Mouse (Mus musculus): ENCODE results near the gene Cacna1c. TPM values are rescaled to one million over a fixed set of nuclear protein-coding genes. Genes with fewer than 3 reads are reported as not detected.

The Cacna1c gene
- polyA plus RNA-seq, 1 experiment, result not detected

GRCm38 (mm10) chr6:119174307-119175074, 21.7 kb downstream of the Cacna1c start:
- H3K79me2 ChIP-seq (ENCODE audit: control insufficient read depth, insufficient read depth), result no peaks in the 10 kb centered on the region
- H3K4me2 ChIP-seq (ENCODE audit: low read depth), result peak overlapping the region; percentile 65
- H3K36me3 ChIP-seq (ENCODE audit: control insufficient read depth, insufficient read depth), result no peaks in the 10 kb centered on the region
- peak overlapping the region; percentile 37 for H3K4me3 ChIP-seq
- H3K27me3 ChIP-seq (ENCODE audit: control insufficient read depth, insufficient read depth, insufficient read length), result no peaks in the 10 kb centered on the region
- no peak for TF ChIP-seq POLR2AphosphoS2 (IDR thresholded peaks at IDR 0.05; ENCODE audit: insufficient read length, low read depth)
- TF ChIP-seq MYOG (IDR thresholded peaks at IDR 0.05; ENCODE audit: control insufficient read depth in 1 of 3, insufficient read depth in 1 of 3, insufficient read length in 2 of 3, low read depth in 2 of 3), result no peak
- TF ChIP-seq POLR2A (IDR thresholded peaks at IDR 0.05; ENCODE audit: insufficient read length, low read depth), result no peak
- TF ChIP-seq MAX (IDR thresholded peaks at IDR 0.05; ENCODE audit: low read depth), result no peak
- no peak for TF ChIP-seq TCF3 (IDR thresholded peaks at IDR 0.05; ENCODE audit: insufficient read length, low read depth)
- TF ChIP-seq TCF12 (IDR thresholded peaks at IDR 0.05; ENCODE audit: insufficient read depth, poor library complexity, severe bottlenecking), result no peak
- TF ChIP-seq CEBPB (IDR thresholded peaks at IDR 0.05; ENCODE audit: insufficient read depth, poor library complexity, severe bottlenecking), result no peak
- TF ChIP-seq REST (IDR thresholded peaks at IDR 0.05; ENCODE audit: insufficient read depth, insufficient read length), result no peak
- TF ChIP-seq USF1 (IDR thresholded peaks at IDR 0.05; ENCODE audit: low read depth), result no peak
- TF ChIP-seq MYOD1 (IDR thresholded peaks at IDR 0.05; ENCODE audit: control insufficient read depth in 1 of 3, insufficient read length in 2 of 3, low read depth in 2 of 3), result no peak
- no peak for TF ChIP-seq E2F4 (IDR thresholded peaks at IDR 0.05; ENCODE audit: insufficient read depth)
- TF ChIP-seq SRF (IDR thresholded peaks at IDR 0.05; ENCODE audit: control insufficient read depth, insufficient read length, low read depth), result no peak
- H3ac ChIP-seq (ENCODE audit: control insufficient read depth, insufficient read length), result peak overlapping the region; percentile 21

GRCm38 (mm10) chr6:119165677-119166076, 30.5 kb downstream of the Cacna1c start:
- H3K4me2 ChIP-seq (ENCODE audit: low read depth), result no peak overlapping the region
- H3ac ChIP-seq (ENCODE audit: control insufficient read depth, insufficient read length), result no peak overlapping the region
- TF ChIP-seq SRF (IDR thresholded peaks at IDR 0.05; ENCODE audit: control insufficient read depth, insufficient read length, low read depth), result no peak
- no peak for TF ChIP-seq E2F4 (IDR thresholded peaks at IDR 0.05; ENCODE audit: insufficient read depth)
- no peak for TF ChIP-seq TCF3 (IDR thresholded peaks at IDR 0.05; ENCODE audit: insufficient read length, low read depth)
- no peak for TF ChIP-seq MYOD1 (IDR thresholded peaks at IDR 0.05; ENCODE audit: control insufficient read depth in 1 of 3, insufficient read length in 2 of 3, low read depth in 2 of 3)
- no peak for TF ChIP-seq USF1 (IDR thresholded peaks at IDR 0.05; ENCODE audit: low read depth)
- no peak for TF ChIP-seq POLR2A (IDR thresholded peaks at IDR 0.05; ENCODE audit: insufficient read length, low read depth)
- no peak for TF ChIP-seq TCF12 (IDR thresholded peaks at IDR 0.05; ENCODE audit: insufficient read depth, poor library complexity, severe bottlenecking)
- TF ChIP-seq REST (IDR thresholded peaks at IDR 0.05; ENCODE audit: insufficient read depth, insufficient read length), result no peak
- TF ChIP-seq CEBPB (IDR thresholded peaks at IDR 0.05; ENCODE audit: insufficient read depth, poor library complexity, severe bottlenecking), result no peak
- no peak overlapping the region for H3K4me3 ChIP-seq
- H3K27me3 ChIP-seq (ENCODE audit: control insufficient read depth, insufficient read depth, insufficient read length), result no peaks in the 10 kb centered on the region
- H3K79me2 ChIP-seq (ENCODE audit: control insufficient read depth, insufficient read depth), result no peaks in the 10 kb centered on the region
- no peaks in the 10 kb centered on the region for H3K36me3 ChIP-seq (ENCODE audit: control insufficient read depth, insufficient read depth)

DNA sequence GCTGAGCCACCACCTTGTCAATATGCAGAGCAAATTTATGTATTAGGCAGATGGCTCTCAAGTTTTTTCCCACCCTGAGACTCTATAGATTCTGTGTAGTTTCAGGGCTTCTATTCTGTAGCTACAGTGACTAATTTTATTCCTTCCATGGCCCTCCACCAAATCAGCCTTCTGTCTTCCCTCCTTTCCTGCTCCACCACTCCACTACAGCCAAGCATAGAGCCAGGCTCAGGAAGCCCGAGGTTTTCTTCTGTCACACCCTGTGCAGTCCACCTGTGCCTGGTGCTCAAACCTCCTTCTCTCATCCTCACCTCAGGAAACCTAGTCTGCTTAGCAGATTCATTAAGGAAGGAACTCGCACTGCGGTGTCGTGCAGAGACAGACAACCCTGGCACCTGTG, 51.1 kb downstream of the Cacna1c start:
- no peaks in the 10 kb centered on the region for H3K79me2 ChIP-seq (ENCODE audit: control insufficient read depth, insufficient read depth)
- no peak for TF ChIP-seq CEBPB (IDR thresholded peaks at IDR 0.05; ENCODE audit: insufficient read depth, poor library complexity, severe bottlenecking)
- no peak for TF ChIP-seq E2F4 (IDR thresholded peaks at IDR 0.05; ENCODE audit: insufficient read depth)
- no peak for TF ChIP-seq MYOG (IDR thresholded peaks at IDR 0.05; ENCODE audit: control insufficient read depth in 1 of 3, insufficient read depth in 1 of 3, insufficient read length in 2 of 3, low read depth in 2 of 3)
- no peak for TF ChIP-seq TCF3 (IDR thresholded peaks at IDR 0.05; ENCODE audit: insufficient read length, low read depth)
- no peak for TF ChIP-seq POLR2A (IDR thresholded peaks at IDR 0.05; ENCODE audit: insufficient read length, low read depth)
- TF ChIP-seq USF1 (IDR thresholded peaks at IDR 0.05; ENCODE audit: low read depth), result no peak
- TF ChIP-seq SRF (IDR thresholded peaks at IDR 0.05; ENCODE audit: control insufficient read depth, insufficient read length, low read depth), result no peak
- TF ChIP-seq POLR2AphosphoS2 (IDR thresholded peaks at IDR 0.05; ENCODE audit: insufficient read length, low read depth), result no peak
- TF ChIP-seq REST (IDR thresholded peaks at IDR 0.05; ENCODE audit: insufficient read depth, insufficient read length), result no peak
- no peak for TF ChIP-seq TCF12 (IDR thresholded peaks at IDR 0.05; ENCODE audit: insufficient read depth, poor library complexity, severe bottlenecking)
- no peaks in the 10 kb centered on the region for H3K36me3 ChIP-seq (ENCODE audit: control insufficient read depth, insufficient read depth)
- no peak overlapping the region for H3K4me2 ChIP-seq (ENCODE audit: low read depth)
- no peak overlapping the region for H3K4me3 ChIP-seq
- no peaks in the 10 kb centered on the region for H3K27me3 ChIP-seq (ENCODE audit: control insufficient read depth, insufficient read depth, insufficient read length)
- H3ac ChIP-seq (ENCODE audit: control insufficient read depth, insufficient read length), result no peak overlapping the region

DNA sequence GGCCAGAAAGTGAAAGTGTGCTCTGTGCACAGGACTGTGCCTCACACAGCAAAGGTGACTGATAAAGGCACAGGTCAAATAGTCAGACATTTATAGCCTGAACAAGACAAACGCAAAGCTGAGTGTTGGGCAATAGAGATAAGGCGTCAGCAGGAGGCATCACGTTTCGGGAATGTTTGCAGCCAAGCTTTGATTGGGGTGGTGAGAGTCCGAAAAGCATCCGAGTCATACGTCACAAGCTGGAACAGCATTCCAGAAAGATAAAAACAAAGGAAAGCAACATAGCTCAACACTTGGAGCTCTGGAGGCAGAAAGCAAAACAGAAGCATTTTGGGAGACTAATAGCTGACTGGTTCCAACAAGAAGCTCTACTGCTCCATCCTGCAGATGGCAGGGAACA, 56.7 kb downstream of the Cacna1c start:
- H3K27me3 ChIP-seq (ENCODE audit: control insufficient read depth, insufficient read depth, insufficient read length), result no peaks in the 10 kb centered on the region
- no peaks in the 10 kb centered on the region for H3K79me2 ChIP-seq (ENCODE audit: control insufficient read depth, insufficient read depth)
- H3K4me2 ChIP-seq (ENCODE audit: low read depth), result peak overlapping the region; percentile 27
- TF ChIP-seq CEBPB (IDR thresholded peaks at IDR 0.05; ENCODE audit: insufficient read depth, poor library complexity, severe bottlenecking) (no peak), TCF3 (IDR thresholded peaks at IDR 0.05; ENCODE audit: insufficient read length, low read depth) (no peak), MYOG (IDR thresholded peaks at IDR 0.05; ENCODE audit: control insufficient read depth in 1 of 3, insufficient read depth in 1 of 3, insufficient read length in 2 of 3, low read depth in 2 of 3) (no peak), POLR2A (IDR thresholded peaks at IDR 0.05; ENCODE audit: insufficient read length, low read depth) (no peak), E2F4 (IDR thresholded peaks at IDR 0.05; ENCODE audit: insufficient read depth) (no peak), TCF12 (IDR thresholded peaks at IDR 0.05; ENCODE audit: insufficient read depth, poor library complexity, severe bottlenecking) (no peak), POLR2AphosphoS2 (IDR thresholded peaks at IDR 0.05; ENCODE audit: insufficient read length, low read depth) (no peak), REST (IDR thresholded peaks at IDR 0.05; ENCODE audit: insufficient read depth, insufficient read length) (no peak), MAX (IDR thresholded peaks at IDR 0.05; ENCODE audit: low read depth) (no peak), SRF (IDR thresholded peaks at IDR 0.05; ENCODE audit: control insufficient read depth, insufficient read length, low read depth) (no peak), USF1 (IDR thresholded peaks at IDR 0.05; ENCODE audit: low read depth) (no peak), MYOD1 (IDR thresholded peaks at IDR 0.05; ENCODE audit: control insufficient read depth in 1 of 3, insufficient read length in 2 of 3, low read depth in 2 of 3) (no peak)
- H3ac ChIP-seq (ENCODE audit: control insufficient read depth, insufficient read length), result no peak overlapping the region
- H3K4me3 ChIP-seq, result no peak overlapping the region
- no peaks in the 10 kb centered on the region for H3K36me3 ChIP-seq (ENCODE audit: control insufficient read depth, insufficient read depth)

All from myocyte (in vitro differentiated cells).